Mouse (Mus musculus): ENCODE data around the gene Ptpn21.

GRCm38 (mm10) chr12:98674627-98675143, 62.5 kb downstream of the Ptpn21 start:
- 0 out of 2 replicates have a peak, but pooled peaks have one; percentile 30 for TF ChIP-seq HCFC1 (IDR thresholded peaks at IDR 0.05; ENCODE audit: borderline replicate concordance, insufficient read depth, low read length)
- TF ChIP-seq MAFK (IDR thresholded peaks at IDR 0.05; ENCODE audit: insufficient read depth, low read depth, low read length) = peak; percentile 55
- TF ChIP-seq CHD2 (IDR thresholded peaks at IDR 0.05; ENCODE audit: low read depth, low read length) = no peak
- peak; percentile 48; the same call in 1 of the 2 replicates for TF ChIP-seq ZC3H11A (IDR thresholded peaks at IDR 0.05; ENCODE audit: borderline replicate concordance, low read depth, low read length)
- no peak for TF ChIP-seq ZNF384 (IDR thresholded peaks at IDR 0.05; ENCODE audit: low read depth, low read length)
